Mouse (Mus musculus) gastrocnemius, postnatal 14 days (tissue): ENCODE data around the gene Slc30a1. TPM values are rescaled to one million over a fixed set of nuclear protein-coding genes. Genes with fewer than 3 reads are reported as not detected.
A peak's percentile ranks its signal among the peaks of the same experiment; 100 is the strongest.

Experiments used
- DNase-seq: peaks from one replicate; pipeline ENCODE4 v3.0.0; 2021; ENCODE audit warnings: mixed read lengths
- intact Hi-C: fragments of 180-260 bp; cut with DNase I; formaldehyde crosslinking; loops from one replicate; pipeline ENCODE4 v1.15.1; 2025; ENCODE audit warnings: low total_unique reads
- total RNA-seq, 2 experiments: library from RNA; stranded (reverse); gene quantifications; 2 replicates each; pipeline ENCODE4 v1.2.3; 2021

The Slc30a1 gene
- total RNA-seq, 2 experiments from 2014 or later, result 8.0 to 8.1 TPM

DNA sequence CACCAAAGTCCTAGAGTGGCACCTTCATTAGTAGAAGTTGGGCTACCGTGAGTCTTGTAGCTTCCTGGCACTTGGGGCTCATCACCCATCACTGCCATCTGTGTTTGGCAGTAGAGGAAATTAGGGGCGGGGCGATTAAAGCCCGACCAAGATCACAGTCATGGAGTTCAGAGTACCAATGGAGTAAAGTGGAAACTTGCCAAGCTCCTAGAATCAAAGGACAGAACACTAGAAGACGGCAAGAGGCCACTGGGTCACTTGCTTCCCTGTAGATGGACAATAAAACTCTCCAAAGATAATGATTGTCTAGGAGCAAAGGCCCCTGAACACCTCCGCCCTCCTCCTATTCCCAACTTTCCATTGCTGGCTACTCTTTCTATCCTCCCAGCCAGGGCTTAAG is 14.7 kb upstream of the Slc30a1 start:
- no peak for DNase-seq
- intact Hi-C loops, result no loop called here

- intact Hi-C loops, result no loop called here
- peak; percentile 39 for DNase-seq
These were observed 12.2 kb upstream of the Slc30a1 start for GRCm38 (mm10) chr1:191894386-191894785.

GRCm38 (mm10) chr1:191894857-191895256 is 11.7 kb upstream of the Slc30a1 start:
- DNase-seq, result no peak
- intact Hi-C loops, result no loop called here

DNA sequence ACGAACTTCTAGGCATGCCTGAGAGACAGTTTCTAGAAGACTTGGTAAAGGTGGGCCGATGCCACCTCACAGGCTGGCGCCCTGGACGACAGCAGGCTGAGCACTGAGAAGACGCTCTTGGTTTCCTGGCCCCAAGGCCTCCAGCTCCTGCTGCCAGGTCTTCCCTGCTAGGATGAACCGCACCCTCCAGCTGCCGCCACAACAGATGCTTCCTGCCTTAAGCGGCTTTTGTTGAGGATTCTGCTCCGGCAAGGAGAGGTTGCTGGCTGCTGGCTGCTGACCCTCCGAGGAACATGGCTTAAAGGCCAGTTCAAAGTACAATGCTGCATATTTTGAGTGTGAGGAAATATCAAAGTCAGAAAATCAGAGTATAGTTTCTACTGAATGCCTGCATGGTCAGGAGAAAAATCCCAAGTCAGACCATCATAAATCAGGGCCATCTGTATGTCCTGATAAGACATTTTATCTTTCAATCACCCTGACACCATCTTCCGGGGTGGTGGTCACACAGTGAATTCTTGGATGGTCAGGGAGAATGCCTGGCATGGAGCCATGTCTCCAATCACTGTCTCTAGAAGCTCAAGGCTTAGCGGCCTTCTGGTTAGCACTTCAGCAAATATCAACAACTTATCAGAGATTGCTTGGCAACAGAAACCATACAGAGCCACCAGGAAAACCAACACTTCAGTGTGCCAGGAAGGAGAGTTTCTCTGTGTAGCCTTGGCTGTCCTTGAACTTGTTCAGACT is 9.6 kb upstream of the Slc30a1 start:
- intact Hi-C loops, result no loop called here
- peak; percentile 51 for DNase-seq

DNA sequence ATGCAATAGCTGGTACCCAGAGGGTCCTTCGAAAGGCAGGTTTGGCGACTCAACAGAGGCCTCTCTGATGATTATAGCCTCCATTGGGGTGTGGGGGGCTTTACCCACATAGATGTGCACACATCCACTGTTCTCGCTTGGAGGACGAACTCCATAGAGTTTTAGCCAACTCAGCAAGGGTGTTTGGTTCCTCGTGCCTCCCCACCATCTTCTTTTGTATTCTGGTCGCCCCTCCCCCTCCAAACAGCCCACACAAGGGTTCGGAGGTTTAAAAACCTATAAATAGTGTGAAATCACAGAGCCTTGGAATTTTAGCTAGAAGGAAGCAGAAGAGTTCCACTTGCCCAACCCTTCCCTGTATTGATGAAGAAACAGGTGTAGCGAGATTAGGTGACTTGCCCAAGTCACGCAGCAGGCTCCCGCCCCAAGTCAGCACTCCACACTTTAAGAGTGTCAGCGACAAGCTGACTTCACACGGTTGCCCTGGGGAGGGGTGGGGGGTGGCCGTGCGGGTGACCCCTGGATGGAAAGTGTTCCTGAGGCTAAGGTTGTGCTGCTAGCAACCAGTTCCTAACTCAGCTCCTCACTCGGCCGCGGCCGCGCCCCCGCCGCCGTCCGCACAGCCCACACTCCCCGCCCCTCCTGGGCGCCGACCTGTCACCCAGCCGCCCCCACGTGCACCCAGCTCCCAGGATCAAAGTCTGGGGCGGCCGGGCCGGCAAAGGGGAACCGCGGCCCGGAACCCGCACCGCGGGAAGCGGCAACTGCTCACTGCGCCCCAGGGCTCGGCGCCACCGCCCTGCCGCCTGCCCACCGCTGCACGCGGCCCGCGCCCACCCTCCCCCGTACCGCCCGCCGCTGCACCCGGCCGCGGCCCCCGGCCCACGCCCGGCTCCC is 682 bp upstream of the Slc30a1 start:
- no peak for DNase-seq
- intact Hi-C loops, result loop anchor here (5.0 kb wide), 1 partner anchor 69 kb away; no protein-coding TSS in a partner anchor

- intact Hi-C loops, result loop anchor here (5.0 kb wide), 1 partner anchor 70 kb away; no protein-coding TSS in a partner anchor
- DNase-seq, result peak; percentile 76
These were observed 854 bp downstream of the Slc30a1 start for GRCm38 (mm10) chr1:191907431-191907810.

DNA sequence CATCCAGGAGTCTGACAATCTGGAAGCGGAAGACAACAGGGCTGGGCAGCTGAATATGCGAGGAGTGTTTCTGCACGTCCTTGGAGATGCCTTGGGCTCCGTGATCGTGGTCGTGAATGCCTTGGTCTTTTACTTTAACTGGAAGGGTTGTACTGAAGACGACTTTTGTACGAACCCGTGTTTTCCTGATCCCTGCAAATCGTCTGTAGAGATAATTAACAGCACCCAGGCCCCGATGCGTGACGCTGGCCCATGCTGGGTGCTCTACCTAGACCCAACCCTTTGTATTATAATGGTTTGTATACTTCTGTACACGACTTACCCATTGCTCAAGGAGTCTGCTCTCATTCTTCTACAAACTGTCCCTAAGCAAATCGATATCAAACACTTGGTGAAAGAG is 2.3 kb downstream of the Slc30a1 start:
- intact Hi-C loops, result loop anchor here (5.0 kb wide), 1 partner anchor 72 kb away; no protein-coding TSS in a partner anchor
- DNase-seq, result no peak

GRCm38 (mm10) chr1:191909316-191909715 is 2.7 kb downstream of the Slc30a1 start:
- no peak for DNase-seq
- intact Hi-C loops, result loop anchor here (5.0 kb wide), 1 partner anchor 72 kb away; no protein-coding TSS in a partner anchor

GRCm38 (mm10) chr1:191910646-191911045 is 4.1 kb downstream of the Slc30a1 start:
- DNase-seq, result no peak
- intact Hi-C loops, result loop anchor here (5.0 kb wide), 1 partner anchor 52 kb away; no protein-coding TSS in a partner anchor

GRCm38 (mm10) chr1:191911067-191911668 is 4.6 kb downstream of the Slc30a1 start:
- DNase-seq, result no peak
- intact Hi-C loops, result loop anchor here (5.0 kb wide), 1 partner anchor 51 kb away; no protein-coding TSS in a partner anchor

GRCm38 (mm10) chr1:191914647-191915046 is 8.1 kb downstream of the Slc30a1 start:
- intact Hi-C loops, result loop anchor here (5.0 kb wide), 1 partner anchor 48 kb away; no protein-coding TSS in a partner anchor

DNA sequence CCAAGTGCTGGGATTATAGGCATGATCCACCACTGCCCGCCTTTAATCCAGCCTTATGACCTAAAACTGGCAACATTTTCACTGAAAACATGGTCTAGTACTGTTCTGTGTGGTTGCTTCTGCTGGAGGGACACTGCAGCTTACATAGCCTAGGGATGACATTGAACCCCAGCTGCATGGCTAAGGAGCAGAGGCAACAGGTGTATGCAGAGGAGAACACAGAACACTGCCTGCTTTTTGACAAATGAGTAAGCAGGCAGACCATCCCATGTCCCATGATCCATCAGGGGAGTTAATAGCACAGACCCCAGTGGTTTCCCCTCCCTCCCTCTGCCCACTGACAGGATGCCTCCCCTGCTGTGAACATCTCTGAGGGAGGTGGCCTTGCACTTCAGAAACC is 9.0 kb downstream of the Slc30a1 start:
- intact Hi-C loops, result no loop called here
- no peak for DNase-seq

More at GRCm38 (mm10) chr1:191914647-191915046, 8.1 kb downstream of the Slc30a1 start:
- DNase-seq, result no peak

DNA sequence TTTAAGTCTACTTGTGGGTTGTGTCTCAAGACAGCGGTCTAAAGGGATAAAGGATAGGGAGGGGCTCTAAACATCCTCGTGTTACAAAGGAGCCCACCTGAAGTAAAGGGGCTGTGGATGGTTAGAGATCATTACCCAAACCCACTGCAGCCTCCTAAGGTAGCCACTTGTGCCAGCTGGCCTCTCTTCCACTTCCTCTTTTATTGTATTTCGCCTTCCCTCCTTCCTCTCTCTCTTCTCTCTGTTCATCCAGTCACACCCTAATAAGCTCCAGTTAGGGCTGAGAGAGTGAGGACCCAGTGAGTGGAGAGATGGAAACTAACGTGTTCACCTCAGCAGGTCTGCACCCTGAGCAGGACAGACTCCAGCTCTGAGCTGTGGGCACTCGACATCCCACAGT is 10.3 kb downstream of the Slc30a1 start:
- intact Hi-C loops, result no loop called here
- DNase-seq, result no peak

GRCm38 (mm10) chr1:191919336-191919735 is 12.8 kb downstream of the Slc30a1 start:
- no peak for DNase-seq

GRCm38 (mm10) chr1:191921701-191922100 is 15.1 kb downstream of the Slc30a1 start:
- DNase-seq, result no peak
- intact Hi-C loops, result no loop called here

More at GRCm38 (mm10) chr1:191919336-191919735, 12.8 kb downstream of the Slc30a1 start:
- intact Hi-C loops, result no loop called here

- intact Hi-C loops, result no loop called here
- no peak for DNase-seq
These were observed 18.9 kb downstream of the Slc30a1 start for GRCm38 (mm10) chr1:191925496-191925895.

DNA sequence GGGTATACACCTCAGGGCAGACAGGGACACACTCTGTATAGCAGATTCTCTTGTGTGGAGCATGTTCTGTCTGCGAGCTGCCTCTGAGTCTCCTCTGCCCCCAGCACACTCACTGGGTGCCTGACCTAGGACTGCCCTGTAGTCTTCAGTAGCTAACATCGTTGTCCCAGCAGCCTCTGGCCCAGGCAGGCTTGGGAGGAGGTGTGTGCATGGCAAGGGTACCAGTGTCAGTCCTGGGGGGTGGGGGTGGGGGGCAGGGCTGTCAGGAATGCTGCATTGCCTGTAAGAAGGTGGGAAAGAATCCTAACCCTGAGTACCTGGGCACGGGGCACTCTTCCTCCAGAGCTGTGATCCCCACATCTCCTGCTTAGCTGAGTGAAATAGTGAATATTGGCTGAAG is 20.1 kb downstream of the Slc30a1 start:
- intact Hi-C loops, result no loop called here
- no peak for DNase-seq

DNA sequence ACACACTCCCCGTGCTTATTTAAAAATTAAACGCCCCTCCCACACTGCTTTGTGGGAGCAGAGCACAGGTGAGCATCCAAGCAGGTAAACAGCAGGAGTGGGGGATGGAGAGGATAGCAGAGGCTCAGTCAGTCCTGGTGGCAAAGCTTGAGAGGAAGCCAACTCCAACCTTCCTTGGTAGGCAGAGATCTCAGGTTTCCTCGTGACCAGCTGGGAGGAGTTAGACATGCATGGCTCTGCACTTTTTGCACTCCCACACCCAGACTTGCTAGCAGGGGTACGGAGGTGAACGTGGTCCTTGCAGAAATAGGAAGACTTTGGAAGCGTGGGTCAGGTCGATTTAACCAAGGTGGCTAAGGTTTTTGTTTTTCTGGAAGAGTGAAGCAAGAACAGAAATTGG is 21.8 kb downstream of the Slc30a1 start:
- intact Hi-C loops, result no loop called here
- DNase-seq, result no peak

DNA sequence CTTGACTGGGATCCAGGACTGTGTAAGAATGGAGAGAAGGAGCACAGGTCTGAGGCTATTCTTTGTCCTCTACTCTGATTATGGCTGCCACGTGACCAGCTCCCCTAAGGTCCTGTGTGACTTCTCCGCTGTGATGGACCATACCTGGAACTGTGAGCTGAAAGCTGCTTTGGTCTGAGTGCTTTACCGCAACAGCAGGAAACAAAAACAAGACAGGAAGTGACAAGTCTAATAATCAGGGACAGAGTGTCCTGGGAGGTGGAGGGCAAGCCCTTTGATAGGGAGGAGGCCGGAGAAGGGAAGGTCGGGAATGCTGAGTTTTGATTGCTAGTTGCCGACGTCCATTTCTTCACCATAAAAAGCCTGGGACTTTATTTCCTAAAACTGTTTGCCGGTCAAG is 22.5 kb downstream of the Slc30a1 start:
- DNase-seq, result no peak
- intact Hi-C loops, result no loop called here
